Mouse (Mus musculus) lung, adult 2 months (tissue): ENCODE measurements at regions not wholly inside any gene's neighbourhood (a gene's known extent, or its start where the extent isn't known, plus 50 kb on each side); places are given as distances from the start of the nearest gene placed in this dataset.
"Not testable (repeated sequence)": the region's sequence is repeated elsewhere in the genome, so short reads cannot be mapped to it uniquely, and the experiment has no call there.

ENCODE experiments used
- DNase-seq: peaks from one replicate; pipeline ENCODE4 v3.0.0; 2022
- H3K4me1 ChIP-seq: fragments of 200-500 bp; 2 replicates; pipeline ENCODE4 v1.6.1; 2011; ENCODE audit warnings: low read length; ENCODE audit not compliant: control insufficient read depth, insufficient read depth
- H3K4me3 ChIP-seq: fragments of 200-500 bp; replicated peaks from 2 replicates; pipeline ENCODE3; 2011; ENCODE audit warnings: low read depth, mild to moderate bottlenecking, control low read depth, low read length; ENCODE audit errors: extremely low read depth
- CTCF ChIP-seq: fragments of 200-500 bp; IDR thresholded peaks from 2 replicates; pipeline ENCODE4 v1.5.1; 2011; ENCODE audit warnings: mild to moderate bottlenecking, low read length, control low read depth; ENCODE audit not compliant: insufficient read depth
- POLR2A ChIP-seq: fragments of 200-500 bp; IDR thresholded peaks from 2 replicates; pipeline ENCODE4 v1.6.1; 2011; ENCODE audit warnings: low read depth, mild to moderate bottlenecking, control low read depth, low read length, borderline replicate concordance; ENCODE audit errors: extremely low read depth
- WGBS: fragments of 180-500 bp; shearing (Covaris S2); methylation state at CpG from one replicate; pipeline ENCODE4 v1.1.7; 2018; 5-methylcytosine and 5-hydroxymethylcytosine counted together

DNA sequence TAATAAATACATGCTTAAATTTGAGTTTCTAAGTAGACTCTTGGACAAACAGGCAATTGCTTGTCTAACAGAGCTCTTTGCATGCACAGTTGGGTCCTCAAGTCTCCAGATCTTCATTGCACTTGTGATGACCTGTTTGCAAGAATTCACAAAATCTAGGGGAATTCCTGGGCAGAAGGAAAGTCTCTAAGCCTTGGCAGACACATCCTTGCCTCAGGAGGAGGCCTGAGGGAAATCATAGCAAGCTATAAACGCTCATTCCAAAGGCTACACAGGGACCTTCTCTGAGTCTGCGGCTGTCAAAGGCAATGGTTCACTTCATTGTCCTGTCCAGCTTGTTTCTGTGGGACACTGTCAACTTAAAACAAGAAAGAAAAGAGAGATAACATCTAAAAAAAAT lies 117.9 kb downstream of the Phlda1 start:
- DNase-seq: no peak
- H3K4me3 ChIP-seq: no peak overlapping the region
- H3K4me1 ChIP-seq: no peaks in the 10 kb centered on the region
- WGBS: 75% methylated on average over 2 of the region's 2 CpGs
- TF ChIP-seq POLR2A (no peak), CTCF (no peak)

DNA sequence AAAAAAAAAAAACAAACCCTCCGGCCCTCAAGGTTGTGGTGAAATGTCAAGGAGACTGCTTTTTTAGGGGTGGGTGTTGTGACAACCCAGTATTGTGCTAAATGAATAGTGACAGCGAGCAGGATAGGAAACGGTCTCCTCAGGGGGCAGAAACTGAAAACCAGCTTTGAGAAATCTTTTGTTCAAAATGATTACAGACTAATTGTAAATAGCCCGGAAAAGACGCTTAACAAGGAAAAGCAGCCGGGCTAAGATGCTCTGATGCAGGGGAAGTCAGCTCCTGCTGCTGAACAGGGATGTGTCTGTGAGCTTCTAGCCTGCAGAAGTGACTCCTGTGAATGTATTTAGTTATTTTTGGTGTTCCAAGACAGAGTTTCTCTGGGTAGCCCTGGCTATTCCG lies 118.5 kb downstream of the Phlda1 start:
- no peak for DNase-seq
- WGBS: 75% methylated on average over 7 of the region's 7 CpGs
- Histone ChIP-seq H3K4me1 (no peaks in the 10 kb centered on the region), H3K4me3 (no peak overlapping the region)
- TF ChIP-seq CTCF: no peak
- TF ChIP-seq POLR2A: no peak

DNA sequence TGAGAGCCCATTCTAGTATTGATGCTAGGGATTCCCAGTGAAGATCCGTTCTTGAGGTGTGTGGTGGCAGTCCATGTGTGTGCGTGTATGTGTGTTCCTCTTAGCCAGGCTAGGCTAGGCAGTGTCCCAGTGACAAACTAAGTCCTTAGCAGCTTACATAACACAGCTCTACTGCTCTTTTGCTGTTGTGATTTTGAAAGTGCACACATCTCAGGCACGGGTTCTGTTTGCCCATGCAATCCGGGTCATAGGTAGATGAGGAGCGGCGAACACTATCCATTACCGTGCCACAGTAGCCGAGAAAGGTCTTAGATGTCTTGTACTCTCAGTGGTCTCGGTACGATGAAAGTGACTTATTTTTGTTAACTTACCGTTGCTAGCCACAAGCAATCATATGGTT lies 119.5 kb downstream of the Phlda1 start:
- 96% methylated on average over 11 of the region's 11 CpGs for WGBS
- H3K4me1 ChIP-seq: no peaks in the 10 kb centered on the region
- no peak for TF ChIP-seq POLR2A
- TF ChIP-seq CTCF: no peak

DNA sequence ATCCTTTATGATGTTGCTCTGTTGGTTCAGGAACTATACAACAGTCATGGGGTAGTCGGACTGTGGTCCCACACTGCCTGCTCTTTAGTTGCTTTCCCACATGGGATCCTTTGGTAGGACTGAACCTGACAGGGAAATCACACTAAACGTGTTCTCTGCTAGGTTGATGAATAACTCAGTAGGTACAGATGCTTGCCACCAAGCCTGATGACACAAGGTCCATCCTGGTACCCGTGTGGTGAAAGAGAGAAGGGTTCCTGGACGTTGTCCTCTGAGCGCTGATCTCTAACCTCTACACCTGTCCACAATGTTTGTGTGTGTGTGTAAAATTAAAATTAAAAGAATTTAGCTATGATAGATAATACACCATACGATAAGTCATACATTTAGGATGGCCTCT lies 119.9 kb downstream of the Phlda1 start:
- Histone ChIP-seq H3K4me3 (no peak overlapping the region), H3K4me1 (no peaks in the 10 kb centered on the region)
- 94% methylated on average over 6 of the region's 6 CpGs for WGBS
- TF ChIP-seq CTCF (no peak), POLR2A (no peak)
- DNase-seq: no peak

More for the DNA sequence above, 119.5 kb downstream of the Phlda1 start:
- DNase-seq: no peak
- H3K4me3 ChIP-seq: no peak overlapping the region

DNA sequence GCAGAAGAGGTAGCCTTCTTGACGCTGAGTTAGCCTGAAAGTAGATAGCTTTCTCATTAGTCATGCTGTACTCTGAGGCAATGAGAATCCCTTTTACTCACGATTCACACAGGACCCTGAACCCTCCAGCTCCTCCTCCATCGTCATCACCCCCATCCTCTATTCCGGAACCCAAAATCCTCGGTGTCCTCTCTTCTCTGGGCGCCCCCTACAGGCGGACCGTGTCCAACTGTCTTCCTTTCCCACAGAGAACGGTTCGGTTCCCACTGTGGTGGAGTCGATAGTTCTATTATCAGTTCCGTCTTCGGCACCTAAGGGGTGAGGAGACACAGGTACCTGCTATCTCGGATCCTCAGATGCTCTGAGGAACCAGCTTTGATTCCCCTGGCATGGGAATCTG lies 130.2 kb downstream of the Phlda1 start:
- DNase-seq: peak; percentile 20
- TF ChIP-seq POLR2A (no peak), CTCF (0 out of 2 replicates have a peak, but pooled peaks have one; percentile 17)
- Histone ChIP-seq H3K4me3 (no peak overlapping the region), H3K4me1 (no peaks in the 10 kb centered on the region)
- 63% methylated on average over 14 of the region's 14 CpGs for WGBS

DNA sequence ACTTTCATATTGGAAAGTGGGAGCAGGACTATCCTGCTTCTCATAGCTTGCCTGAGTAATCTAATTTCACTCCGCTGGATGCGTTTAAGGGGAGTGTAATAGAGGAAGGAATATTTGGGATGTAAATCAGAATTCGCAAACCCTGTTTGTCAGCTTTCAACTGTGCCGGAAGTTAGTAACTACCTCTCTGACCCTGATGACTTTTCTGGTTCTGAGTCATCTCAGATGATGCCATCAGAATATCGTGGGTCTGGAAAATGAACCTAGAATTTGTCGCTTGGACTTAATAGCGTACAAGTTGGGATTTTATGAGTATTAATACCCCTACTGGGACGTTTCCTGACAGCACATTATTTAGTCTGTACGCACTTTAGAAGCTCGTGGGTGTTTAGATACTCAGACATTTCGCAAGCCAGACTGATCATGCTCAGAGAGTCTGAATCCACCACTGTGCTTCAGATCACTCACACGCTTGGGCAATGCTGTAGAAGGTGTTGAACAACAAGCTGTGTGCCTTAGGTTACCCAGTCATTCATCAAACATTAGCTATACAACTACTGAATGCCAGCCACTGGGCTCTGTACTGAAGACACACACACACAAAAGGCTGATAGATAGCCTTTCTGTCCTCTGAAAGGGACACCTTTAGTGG lies 131.1 kb downstream of the Phlda1 start:
- H3K4me3 ChIP-seq: no peak overlapping the region
- 81% methylated on average over 12 of the region's 12 CpGs for WGBS
- H3K4me1 ChIP-seq: no peaks in the 10 kb centered on the region
- TF ChIP-seq CTCF (no peak), POLR2A (no peak)
- DNase-seq: no peak

DNA sequence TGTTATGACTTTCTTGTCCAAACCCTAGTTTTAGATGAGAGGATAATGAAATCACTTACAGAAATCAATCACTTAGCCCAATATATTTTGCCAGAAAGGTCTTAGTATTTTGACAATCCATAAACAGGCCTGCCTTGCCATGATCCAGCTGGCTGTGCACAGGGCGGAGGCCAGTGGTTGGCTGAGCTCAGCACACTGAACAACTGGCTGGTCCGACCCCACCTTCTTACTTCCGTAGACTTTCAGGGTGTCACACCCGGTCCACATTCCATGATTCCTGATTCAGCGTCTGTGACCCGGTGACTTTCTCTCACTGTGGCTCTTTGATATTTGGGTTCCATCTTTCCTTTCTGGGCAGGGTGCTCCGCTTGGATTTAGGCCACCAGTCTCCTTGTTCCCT lies 133.8 kb downstream of the Phlda1 start:
- TF ChIP-seq POLR2A: no peak
- no peak overlapping the region for H3K4me3 ChIP-seq
- 70% methylated on average over 7 of the region's 7 CpGs for WGBS
- no peak for DNase-seq
- H3K4me1 ChIP-seq: no peaks in the 10 kb centered on the region

DNA sequence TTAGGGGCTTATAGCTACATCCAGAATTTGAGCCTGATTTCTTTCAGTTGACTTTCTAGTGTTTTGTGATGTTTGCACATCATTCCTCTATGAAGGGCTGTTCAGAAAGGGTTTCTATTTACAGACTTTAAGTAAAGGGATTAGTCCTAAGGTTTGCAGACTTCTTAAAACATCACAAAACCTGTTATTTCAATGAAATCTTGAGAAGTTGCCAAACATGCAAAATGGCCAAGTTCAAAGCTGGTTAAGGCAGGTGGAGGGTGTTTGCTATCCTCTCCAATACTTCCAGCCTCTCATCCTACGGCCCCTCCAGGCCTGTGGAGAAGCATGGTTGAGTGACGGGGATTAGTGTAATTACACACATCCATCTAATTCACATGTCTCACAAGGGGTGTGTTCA lies 136.6 kb downstream of the Phlda1 start:
- TF ChIP-seq POLR2A (no peak), CTCF (no peak)
- no peak overlapping the region for H3K4me3 ChIP-seq
- DNase-seq: no peak
- H3K4me1 ChIP-seq: no peaks in the 10 kb centered on the region
- whole genome bisulfite sequencing: 79% methylated on average over 2 of the region's 2 CpGs

DNA sequence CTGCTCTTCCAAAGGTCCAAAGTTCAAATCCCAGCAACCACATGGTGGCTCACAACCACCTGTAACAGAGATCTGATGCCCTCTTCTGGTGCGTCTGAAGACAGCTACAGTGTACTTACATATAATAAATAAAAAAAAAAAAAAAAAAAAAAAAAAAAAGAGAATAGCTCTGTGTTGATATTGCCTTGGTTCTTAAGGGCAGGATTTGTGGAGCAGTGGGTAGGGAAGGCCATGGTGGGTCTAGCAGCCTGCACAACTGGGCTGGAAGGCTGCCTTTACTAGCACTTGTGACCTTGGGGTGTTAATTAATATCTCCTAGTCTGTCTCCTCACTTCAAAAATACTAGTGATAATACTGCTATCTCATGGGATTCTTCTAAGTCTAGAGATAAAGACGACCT lies 147.7 kb downstream of the Phlda1 start:
- not testable (repeated sequence) for H3K4me1 ChIP-seq, DNase-seq, H3K4me3 ChIP-seq
- whole genome bisulfite sequencing: 78% methylated on average over 1 of the region's 2 CpGs

DNA sequence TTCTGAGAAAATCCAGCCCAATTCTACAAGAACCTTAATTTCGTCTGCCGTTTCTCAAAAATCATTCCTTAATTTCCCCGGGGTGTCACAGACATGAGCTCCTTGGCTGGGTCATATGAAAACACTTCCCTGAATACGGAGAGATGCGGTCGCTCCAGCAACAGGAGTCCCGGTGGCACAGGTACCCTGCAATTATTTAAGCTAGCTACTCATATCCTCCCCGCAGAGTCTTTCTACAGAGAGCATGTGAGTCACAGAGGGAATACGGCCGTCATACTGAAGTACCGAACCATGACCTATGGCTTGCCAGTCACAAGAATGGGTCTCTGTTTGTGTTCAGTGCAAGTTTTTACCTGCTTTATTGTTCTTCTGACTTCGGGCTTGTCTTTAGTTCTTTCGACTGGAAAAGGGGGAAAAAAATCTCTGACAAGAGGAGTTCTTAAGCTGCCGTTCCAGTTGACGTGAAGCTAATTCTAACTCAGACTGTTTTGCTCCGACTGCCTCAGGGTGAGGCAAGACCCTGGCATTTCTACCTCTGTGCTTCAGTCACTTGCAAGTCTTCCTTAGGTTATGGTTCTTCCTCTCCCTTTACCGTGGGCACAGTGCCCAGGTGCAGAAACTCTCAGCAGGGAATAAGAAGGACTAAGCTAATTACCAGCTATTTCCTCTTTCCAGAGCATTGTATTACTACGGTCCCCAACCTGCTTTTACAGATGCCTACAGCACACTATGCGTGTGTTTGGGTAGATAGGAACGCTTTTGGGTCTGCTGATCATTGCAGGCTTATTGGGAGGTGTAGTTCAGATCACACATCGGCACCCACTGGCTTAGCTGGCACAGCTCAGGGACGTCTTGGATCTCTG lies 148.5 kb downstream of the Phlda1 start:
- no peak for DNase-seq
- Histone ChIP-seq H3K4me1 (no peaks in the 10 kb centered on the region; the same call in 1 of the 2 replicates), H3K4me3 (no peak overlapping the region)
- no peak for TF ChIP-seq POLR2A
- TF ChIP-seq CTCF: no peak
- WGBS: 69% methylated on average over 22 of the region's 22 CpGs
